Mouse (Mus musculus) gastrocnemius, postnatal 4 days (tissue): Measurements from ENCODE around the gene Gsn. TPM values are rescaled to one million over a fixed set of nuclear protein-coding genes. Genes with fewer than 3 reads are reported as not detected.
A peak's percentile ranks its signal among the peaks of the same experiment; 100 is the strongest.

Source experiments
- DNase-seq, 2 experiments: peaks; one replicate each; pipeline ENCODE4 v3.0.0; 2021 to 2022; ENCODE audit warnings: low spot score in 2 of 2, mixed read lengths in 2 of 2
- total RNA-seq, 2 experiments: library from RNA; stranded (reverse); gene quantifications; 2 replicates each; pipeline ENCODE4 v1.2.3; 2021

Gsn gene
- total RNA-seq, 2 experiments from 2014 or later, result 259 to 284 TPM

DNA sequence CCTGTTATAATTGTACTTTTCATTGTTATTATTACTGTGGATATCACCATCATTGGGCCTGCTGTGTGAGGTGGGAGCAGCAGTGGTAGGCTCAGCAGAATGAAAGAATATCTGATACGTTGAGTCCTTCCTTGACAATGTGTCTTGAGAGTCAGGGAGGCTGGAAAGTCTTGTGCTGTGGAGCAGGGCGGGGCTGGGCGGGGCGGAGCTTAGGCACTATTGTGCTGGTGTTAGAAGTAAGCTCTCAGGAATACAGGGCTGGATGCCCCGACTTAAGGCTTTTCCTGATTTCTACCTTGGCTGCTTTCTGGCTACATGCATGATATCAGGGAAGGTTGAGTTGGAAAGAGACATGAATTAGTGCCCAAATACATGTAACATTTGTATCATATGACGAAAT lies 3.4 kb upstream of the Gsn start:
- no peak for DNase-seq

- DNase-seq, result no peak
These were observed 2.4 kb upstream of the Gsn start for GRCm38 (mm10) chr2:35253751-35254150.

- DNase-seq, result no peak
These were observed 1.2 kb upstream of the Gsn start for GRCm38 (mm10) chr2:35255004-35255403.

- DNase-seq, result no peak
These were observed 718 bp upstream of the Gsn start for GRCm38 (mm10) chr2:35255462-35255861.

DNA sequence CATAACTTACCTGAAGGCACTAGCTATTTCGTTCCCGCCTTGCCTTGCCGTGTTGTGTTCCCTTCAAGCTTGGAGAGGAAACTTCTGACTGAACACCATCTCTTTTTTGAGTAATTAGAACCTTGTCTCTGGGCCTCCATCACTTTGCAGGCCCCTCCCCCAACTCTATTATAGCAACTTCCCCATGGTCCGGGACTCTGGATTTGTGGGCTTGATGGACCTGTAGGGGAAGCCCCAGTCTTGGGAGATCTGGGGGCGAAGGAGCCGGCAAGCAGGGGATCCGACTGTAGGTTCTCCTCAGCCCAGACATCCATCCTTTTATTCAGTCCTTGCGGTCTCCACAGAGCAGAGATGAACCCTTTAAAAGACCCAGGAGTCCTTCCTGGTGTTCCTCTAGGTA lies 752 bp downstream of the Gsn start:
- no peak for DNase-seq

- DNase-seq, result no peak
These were observed 1.7 kb downstream of the Gsn start for GRCm38 (mm10) chr2:35257886-35258285.

DNA sequence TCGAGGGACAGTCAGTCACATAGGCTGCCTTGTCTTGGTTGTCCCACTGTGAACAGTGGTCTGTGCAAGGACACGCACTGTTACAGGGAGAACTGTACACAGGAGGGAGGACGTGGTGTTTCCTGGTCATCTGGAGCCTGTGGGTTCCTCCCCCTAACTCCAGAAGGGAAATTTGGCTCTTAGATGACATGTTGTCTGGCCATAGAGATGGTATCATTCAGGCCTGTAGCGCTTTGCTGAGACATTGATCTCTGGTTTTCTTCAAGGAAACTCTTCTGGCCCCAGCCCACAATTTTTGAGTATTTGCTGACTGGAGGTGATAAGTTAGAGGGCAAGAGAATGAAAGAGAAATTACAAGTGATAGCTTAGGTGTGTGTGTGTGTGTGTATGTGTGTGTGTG lies 2.4 kb downstream of the Gsn start:
- no peak for DNase-seq

- DNase-seq, result no peak
These were observed 3.3 kb downstream of the Gsn start for GRCm38 (mm10) chr2:35259338-35260080.

DNA sequence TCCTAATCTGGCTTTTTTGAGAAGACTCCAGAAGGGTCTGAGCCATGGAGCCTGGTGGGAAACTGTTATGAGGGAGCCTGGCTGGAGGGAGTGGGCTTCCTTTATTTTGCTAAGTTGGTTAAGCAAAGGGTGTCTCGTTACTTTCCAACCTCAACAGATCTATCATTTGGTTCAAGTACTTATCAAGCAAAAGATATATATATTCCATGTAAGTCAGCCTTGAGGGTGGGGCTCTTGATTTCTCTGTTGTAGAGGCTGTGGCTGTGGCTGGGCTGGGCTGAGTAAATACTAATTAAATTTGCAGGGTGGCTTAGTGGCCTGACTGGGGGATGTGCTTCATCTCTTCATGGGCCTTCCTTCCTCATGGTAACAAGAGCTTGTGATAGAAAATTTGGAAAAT lies 4.1 kb downstream of the Gsn start:
- DNase-seq, result no peak

DNA sequence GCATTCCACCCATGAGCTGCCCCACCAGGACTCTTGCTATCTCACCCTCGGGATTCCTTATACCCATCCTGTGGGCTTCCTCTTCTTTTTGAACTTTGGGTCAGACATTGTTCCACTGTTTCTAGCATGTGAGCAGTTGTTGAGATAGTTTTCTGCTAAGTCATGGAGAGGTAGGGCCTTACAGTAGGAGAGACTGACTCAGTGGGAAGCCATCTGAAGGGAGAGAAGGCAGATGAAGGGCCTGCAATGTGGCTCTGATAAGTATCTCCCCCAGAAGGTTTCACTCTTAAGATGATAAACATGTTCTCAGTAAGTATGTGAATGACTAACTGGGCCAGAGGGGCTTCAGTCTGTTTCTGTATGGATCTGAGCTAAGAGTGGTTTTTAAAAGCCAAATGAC lies 7.9 kb downstream of the Gsn start:
- no peak for DNase-seq

- peak in 1 of 2 experiments; percentile 56 for DNase-seq
These were observed 9.1 kb downstream of the Gsn start for GRCm38 (mm10) chr2:35265296-35265695.

DNA sequence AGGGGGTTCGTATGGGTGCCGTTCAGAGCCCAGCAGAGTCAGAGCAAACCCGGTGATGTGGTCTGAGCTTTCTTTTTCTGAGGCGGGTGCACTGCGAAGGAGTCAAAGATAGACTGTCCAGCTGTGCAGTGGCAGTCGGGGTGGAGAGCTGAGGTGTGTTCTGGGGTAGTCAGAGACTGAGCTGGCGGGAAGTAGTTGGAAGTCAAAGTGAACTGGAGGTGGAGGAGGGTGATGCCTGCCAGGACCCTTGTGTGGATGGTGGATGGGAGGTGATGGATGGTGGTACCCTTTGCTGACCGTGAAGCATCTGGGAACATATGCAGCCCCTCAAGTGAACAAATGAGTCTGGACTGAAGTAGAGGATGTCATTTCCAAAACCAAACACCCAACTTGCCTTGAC lies 9.6 kb downstream of the Gsn start:
- DNase-seq, result peak in 1 of 2 experiments; percentile 12

DNA sequence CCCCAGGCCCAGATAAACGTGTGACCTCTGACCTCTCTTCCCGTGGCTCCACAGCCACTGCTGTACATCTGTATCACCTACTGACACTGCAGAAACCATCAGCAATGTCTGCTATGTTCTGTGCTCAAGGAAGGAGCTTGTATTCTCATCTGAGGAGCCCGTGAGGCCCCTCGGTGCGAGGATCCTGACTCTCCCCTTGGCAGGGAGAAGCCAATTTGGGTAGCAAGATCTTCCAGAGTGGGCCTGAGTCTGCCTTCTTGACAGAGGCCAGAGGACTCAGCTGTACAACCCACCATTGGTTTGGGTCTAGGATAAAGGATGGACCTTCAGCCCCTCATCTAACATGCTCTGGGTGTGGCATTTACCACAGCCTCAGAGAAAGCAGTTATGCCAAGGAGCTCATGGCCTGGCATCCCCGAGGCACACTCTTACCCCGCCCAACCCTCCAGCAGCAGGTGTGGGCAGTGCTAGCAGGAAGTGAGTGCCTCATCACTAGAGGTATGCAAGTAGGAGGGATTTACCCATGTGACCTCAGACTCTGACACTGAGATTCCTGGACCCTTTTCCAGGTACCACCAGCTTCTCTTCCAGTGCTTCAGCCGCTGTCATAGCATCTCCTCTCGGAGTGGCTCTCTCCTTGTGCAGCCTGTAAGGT lies 10.2 kb downstream of the Gsn start:
- peak in 1 of 2 experiments; percentile 6 for DNase-seq

DNA sequence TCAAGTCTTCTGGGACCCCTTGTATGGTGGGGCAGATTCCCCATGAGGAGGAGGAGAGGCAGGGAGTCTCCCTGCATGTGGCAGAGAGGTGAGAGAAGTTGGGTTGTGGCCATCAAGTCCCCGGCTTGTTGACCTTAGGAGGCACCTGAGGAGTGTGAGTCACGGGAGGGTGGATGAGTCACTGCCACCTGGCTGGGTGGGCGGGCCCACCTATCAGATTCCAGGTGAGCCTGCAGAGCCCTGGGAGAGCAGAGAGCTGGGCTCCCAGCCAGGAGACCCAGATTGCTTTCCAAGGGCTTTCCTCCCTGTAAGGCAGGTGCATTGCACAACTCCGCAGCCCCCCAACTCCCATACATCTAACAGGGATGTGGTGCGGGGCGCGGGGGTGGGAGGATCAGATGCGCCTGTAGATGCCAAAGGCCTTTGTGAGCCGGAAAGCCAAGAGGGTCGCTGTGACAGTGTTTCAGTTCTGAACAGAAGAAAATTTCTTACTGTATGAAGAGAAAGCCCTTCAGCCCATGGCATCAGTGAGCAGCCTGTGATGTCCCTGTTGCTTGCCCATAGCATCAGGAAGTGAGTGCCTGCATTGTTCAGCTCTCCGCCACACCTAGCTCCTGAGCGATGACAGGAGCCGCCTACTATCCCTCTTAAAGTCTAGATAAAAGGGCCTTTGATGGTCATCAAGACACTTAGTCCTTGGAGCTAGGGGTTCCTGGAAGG lies 11.1 kb downstream of the Gsn start:
- DNase-seq, result peak in 1 of 2 experiments; percentile 10

DNA sequence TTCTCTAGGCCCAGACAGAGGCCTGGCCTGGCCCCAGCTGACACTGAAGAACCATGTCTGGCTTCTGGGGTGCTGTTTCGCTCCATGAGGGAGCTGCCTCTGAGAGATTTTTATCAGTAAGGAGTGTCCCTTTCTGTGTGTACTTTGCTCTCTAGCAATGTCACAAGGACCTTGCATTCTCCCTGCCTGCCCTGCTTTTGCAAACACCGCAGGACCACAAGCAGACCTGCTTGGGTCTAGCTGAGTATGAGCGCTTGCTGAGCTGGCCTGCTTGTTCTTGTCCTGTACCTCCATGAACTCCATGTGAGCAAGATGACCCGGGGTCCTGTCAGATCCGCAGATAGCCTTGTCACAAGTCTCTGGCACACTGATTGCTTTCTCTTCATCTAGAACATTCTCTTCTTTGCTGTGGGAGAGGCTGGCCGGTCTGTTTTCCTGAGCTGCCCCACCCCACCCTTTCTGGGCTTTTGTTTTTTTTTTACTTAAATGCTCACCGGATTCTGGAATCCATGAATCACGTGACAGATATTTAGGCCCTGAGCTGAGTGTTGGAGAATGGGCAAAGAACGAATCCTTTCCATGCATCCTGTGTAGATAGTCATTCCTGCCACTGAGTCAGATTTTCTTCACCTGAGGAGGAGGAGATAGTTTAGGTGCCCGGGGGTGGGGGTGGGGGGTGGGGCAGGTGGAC lies 11.8 kb downstream of the Gsn start:
- no peak for DNase-seq

- DNase-seq, result no peak
These were observed 13.0 kb downstream of the Gsn start for GRCm38 (mm10) chr2:35269136-35269535.

- DNase-seq, result no peak
These were observed 13.6 kb downstream of the Gsn start for GRCm38 (mm10) chr2:35269716-35270260.

DNA sequence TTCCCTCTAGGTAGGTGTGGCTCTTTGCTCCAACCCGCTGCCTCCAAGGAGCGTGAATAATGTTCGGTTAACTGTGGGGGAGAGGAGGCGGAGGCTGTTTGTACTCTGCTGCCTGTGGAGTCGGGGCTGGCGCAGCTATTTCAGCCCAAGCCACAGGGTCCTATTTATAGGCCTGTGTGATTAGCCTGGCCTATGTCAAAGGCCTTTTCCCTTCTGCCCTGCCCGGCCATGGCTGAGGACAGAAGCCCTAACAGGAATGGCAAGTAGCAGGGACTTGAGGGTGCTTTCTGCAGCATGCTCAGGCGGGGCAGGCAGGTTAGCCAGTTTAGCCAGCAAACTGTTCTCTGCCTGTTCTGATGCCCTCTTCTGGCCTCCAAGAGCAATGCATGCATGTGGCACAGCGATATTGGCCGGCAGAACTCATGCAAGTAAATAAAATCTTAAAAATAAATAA lies 14.4 kb downstream of the Gsn start:
- DNase-seq, result peak in 1 of 2 experiments; percentile 55

DNA sequence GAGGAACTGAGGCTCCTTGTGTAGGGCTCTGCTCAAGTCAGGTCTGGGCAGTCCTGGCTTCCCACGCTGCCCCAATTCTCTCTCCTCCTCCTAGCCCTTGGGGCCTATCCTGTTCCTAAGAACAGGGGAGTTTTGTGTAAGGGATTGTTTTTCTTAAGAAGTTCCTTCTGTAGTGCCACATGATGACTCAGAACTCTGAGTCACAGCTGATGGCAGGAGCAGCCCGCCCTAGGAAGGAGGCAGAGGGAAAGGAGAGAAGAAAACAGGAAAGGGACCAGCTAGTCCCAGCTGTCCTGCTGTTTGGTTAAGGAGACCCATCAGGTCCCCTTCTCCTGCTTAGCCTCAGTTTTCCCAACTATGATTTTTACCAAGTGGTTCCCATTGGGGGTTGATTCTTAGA lies 15.6 kb downstream of the Gsn start:
- no peak for DNase-seq

DNA sequence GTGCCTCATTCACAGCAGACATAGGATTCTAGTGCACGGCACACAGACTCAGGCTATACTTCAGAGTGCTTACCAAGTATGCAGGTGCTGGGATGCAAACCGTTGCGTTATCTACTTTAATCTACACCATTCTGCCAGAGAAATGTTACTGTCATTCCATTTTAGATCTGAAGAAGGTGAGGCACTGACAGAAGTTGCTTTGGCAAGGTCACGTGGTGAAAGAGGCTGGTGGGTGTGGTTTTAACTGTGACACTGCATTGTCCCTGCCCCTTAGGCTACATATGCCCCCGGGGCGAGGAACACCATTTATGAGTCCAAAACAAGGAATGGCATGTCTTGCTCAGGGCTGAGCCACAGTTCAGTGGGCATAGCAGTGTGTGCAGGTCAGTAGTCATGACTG lies 16.7 kb downstream of the Gsn start:
- DNase-seq, result no peak

DNA sequence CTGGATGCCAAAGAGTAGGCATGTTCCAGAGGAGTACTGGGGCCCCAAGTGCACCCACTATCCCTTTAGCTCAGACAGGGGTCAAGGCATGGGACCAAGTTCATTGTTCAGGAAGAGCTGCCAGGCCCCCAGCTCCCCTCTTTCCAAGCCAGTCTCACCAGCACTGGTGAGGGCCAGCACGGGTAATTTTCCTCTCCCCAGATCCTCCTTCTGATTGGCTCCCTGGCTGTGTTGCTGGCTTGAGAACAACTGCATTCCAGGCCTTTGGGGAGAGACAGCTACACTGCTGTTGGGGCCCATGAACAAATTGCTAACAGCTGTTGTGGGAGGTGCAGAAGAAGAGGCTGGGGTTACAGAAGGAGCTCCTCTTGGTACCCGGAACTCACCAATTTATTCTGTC lies 17.4 kb downstream of the Gsn start:
- DNase-seq, result peak; percentile 38 to 74
